Mouse (Mus musculus): ENCODE measurements around the gene Ermp1.

The Ermp1 gene

DNA sequence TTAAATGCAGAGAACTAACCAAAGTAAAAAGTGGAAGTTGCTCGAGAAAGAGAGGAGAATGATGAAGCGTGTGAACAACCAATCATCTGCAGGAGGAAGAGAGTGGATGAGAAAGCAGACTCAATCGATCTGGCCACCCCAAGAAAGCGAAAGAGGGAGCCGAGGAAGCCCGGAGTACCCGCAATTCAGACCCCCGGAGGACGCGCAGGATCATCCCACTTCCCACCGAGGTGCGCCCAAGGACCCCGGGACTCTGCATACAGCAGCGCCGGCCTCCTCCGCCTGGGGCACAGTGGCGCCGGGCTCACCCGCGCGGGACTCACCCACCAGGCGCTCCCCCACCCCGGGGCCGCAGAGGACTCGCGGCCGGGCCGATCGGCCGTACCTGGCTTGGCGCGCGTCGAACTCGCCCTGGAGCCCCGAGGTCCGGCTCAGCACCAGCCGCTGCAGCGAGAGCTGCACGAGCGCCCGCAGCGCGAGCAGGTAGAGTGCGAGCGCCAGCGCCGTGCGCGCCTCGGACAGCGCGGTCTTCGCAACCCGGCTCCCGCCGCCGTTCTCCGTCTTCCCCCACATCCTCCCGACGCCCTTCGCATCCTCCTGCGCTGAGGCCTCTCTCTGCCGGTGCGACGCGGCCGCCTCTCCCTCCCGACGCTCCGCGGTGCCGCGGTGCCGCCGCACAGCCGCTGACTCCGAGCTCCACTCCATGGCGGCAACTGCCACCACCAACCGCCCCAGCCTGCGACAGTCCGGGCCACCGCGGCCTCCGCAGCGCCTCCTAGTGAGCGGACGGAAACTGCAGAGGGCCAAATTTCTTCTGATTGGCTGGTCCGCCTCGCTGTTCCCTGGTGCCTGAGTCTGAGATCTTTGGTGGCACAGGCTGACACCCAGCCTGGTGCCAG lies at the start of gene Ermp1:
Gene Ermp1, minus strand, starts transcription at position 765 of the 899 bp plus-strand sequence.
- peak; percentile 99 to 100 for DNase-seq

DNA sequence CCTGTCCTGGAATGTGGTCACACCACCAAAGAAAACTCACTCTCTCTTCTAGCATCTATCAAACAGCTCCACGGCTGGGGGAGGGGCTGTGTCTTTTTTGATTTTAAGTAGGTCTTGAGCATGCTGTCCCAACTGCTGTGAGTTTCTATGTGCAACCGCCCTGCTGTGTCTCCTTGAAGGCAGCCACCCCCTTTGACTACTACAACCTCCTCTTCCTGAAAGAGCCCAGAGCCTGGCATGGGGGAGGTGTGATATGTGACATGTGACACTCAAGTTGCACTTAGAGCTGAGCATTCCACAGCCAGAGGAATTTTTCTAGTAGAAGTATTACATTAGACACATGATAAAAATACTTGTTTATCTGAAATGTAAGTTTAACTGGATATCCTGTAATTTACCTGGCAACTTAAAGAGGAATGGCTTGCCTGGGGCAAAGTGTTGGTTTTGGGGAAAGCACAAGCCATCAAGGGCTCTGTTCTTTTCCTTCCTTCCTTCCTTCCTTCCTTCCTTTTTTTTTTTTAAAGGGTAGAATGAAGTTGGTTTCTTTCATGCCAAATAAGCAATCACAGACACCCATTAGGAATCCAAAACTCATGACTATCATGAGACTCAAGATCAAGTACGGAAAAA lies 49.1 kb upstream of the Ermp1 start, which contains the start of gene Mlana:
Gene Mlana, plus strand, starts transcription at position 580 of the 630 bp plus-strand sequence.
- no peak for DNase-seq

DNA sequence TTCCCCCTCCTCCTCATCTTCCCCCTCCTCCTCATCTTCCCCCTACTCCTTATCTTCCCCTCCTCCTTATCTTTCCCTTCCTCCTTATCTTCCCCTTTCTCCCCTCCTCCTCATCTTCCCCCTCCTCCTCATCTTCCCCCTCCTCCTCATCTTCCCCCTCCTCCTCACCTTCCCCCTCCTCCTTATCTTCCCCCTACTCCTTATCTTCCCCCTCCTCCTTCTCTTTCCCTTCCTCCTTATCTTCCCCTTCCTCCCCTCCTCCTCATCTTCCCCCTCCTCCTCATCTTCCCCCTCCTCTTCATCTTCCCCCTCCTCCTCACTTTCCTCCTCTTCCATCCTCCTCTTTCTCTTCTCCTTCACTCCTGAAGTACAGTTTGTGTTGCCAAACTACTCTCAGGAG lies 48.6 kb upstream of the Ermp1 start:
- no peak for DNase-seq

DNA sequence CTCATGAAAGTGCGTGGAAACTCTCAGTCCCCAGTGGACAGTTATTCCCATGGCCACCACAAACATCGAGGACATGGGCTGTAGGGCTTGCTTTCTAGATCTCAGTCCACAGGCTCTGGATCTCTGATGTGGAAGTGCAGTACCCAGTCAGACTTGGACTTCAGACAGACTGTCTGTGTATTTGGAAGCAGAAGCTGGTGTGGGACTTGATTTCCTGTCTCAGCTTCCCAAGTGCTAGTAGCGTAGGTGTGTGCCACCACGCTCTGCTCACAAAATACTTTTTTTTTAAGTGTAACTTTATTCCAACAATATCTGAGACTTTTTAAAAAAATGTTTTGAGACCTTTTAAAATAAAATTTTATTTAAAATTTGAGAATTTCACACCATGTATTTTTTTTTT lies 48.1 kb upstream of the Ermp1 start:
- DNase-seq = no peak

DNA sequence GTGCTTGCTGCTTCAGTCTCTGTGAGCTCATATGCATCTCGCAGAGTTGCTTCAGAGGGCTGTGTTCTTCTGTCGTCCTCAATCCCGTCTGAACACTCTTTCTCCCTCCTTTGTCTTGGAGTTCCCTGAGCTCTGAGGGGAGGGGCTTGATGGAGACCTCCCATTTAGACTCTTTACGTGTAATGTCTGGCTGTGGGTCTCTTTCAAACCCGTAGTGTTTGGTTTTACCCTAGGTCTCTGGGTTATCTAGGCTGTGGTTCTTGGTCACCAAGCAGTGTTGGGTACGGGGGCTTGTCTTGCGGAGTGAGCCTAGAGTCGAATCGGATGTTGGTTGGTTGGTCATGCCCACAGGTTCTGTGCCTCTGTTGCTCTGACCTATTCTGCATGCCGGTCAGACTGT lies 46.9 kb upstream of the Ermp1 start:
- DNase-seq = no peak

DNA sequence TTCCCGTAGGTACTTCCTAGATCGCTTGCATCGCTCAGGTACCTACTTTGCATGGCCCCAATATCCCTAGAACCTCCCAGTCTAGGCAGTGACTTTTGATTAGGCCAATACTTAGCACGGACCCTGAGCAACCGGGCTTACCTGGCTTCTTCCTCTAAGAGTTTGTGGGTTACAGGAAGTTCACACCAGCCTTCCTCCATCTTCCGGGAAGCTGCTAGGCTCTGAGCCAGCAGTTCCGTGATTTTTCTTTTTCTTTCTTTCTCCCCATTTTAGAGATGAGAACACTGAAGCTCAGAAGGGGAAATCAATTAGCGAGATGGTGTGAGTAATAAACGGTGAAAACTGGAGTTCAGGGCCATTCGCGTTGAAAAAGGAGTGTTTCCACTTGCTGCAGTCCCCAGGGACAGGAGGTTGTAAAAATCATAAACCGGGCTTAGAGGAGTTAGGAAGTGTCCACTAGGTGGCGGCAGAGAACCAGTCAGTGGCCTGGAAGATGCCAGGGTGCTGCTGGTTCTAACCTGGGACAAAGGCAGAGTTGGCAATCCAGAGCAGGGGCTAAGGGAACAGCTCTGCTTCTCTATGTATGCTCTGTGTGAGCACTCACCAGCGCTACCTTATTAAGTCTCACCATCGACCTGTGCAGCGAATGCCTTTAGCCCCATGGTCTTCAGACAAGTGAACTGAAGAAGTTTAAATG lies 35.8 kb upstream of the Ermp1 start:
- peak; percentile 82 to 91 for DNase-seq

DNA sequence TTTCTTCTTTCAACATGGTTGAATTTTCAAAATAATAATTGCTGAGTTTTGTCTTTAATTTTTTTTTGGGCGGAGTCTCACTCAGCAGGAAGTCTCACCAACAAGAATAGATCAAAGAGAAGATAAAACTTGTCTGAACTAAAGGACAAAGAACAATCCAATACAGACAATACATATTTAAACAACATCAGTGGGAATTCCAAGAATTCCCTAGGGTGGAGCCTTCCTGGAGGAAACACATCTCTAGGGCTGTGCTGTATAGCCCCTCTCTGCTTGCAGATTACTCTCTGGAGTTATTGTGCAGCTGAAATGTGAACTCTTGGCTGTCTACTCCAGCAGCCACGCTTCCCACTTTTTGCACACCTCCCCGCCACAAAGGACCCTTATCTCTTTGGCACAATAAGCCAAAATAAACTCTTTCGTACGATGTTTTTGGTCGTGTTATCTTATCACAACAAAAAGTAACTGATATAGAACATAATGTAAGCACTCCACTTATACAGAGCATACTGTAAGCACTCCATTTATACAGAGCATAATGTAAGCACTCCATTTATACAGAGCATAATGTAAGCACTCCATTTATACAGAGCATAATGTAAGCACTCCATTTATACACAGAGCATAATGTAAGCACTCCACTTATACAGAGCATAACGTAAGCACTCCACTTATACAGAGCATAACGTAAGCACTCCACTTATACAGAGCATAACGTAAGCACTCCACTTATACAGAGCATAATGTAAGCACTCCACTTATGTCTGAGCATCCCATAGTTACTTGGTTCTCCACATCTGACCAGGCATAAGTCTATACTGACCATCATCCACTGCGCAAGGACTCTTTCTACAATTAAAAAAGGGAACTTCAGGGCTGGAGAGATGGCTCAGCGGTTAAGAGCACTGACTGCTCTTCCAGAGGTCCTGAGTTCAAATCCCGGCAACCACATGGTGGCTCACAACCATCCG lies 32.3 kb upstream of the Ermp1 start:
- DNase-seq = no peak

DNA sequence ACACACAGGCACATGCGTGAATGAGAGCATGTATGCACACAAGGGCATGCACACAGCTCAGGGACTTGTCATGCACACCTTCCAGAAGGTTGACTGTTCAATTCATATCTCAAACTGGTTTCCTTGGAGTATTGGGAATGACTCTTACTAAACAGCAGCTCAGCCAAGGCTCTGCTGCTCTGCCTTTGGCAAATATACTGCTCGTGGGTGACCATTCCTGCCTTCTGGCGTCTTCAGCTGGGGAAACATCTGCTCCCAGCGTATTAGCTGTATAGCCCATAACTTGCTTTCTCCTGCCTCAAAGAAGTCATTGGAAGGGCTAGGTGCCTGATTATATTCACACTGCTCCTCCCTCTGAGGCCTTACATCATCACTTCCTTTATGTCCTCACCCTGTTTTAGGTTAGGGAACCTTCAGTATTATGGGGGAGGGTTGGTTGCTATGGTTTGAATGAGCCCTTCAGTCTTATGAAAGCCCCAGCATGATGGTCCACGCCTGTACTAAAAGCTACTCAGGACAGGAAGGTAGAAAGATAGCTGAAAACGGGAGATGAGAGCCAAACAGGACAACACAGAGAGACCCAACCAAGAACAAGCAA lies 30.1 kb upstream of the Ermp1 start:
- no peak for DNase-seq

DNA sequence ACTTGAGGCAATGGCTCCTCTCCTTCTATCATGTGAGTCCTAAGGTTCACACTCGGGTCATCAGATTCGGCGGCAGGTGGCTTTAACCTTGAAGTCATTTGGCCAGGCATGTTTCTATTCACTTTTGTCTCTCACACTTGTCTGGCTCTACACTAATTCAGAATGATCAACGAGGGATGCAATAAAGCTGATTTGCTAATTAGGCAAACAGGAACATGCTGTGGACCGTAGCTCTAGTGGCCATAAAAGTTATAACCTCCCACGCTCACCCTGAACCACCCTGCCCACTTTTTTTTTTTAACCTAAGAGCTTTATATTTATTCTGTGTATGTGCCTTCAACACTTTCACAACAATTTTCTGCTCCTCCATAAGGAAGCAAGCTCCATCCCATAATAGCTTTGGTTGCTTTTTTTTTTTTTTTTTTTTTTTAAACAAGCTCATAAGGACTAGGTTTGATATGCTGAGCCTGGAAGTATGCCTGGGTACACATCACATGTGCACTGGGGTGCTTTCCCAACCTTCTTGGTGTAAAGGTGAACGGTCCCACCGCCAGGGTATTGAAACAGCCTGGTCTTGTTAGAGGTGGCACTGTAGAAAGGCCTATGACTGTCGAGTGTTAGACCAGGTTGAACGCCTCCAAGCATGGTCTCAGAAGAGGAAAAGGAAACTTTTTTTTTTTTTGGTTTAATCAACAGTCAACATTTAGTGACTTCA lies 28.4 kb upstream of the Ermp1 start:
- DNase-seq = no peak

DNA sequence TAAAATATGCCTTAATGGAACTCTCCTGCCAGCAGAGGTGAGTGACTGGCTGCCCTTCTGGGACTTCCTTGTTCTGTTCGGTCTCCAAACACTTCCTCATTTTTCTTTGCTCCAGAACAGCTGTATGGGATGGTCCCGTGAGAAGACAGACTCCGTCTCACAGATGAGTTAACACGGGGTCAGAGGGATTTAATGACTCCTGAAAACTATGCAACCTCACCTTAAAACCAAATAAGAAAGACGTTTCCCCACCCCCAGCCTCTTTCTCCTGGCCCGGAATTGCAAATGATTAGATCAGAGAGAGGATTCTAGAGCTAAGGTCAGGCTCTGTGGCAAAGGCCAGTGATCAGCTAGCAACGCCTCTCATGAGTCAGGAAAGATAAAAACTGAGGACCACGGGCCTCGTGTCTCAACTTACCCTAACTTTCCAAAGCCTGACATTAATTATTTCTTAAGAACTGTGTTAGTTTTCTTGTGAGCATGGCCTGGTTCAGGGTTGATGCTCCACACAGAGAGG lies 27.4 kb upstream of the Ermp1 start:
- no peak for DNase-seq

DNA sequence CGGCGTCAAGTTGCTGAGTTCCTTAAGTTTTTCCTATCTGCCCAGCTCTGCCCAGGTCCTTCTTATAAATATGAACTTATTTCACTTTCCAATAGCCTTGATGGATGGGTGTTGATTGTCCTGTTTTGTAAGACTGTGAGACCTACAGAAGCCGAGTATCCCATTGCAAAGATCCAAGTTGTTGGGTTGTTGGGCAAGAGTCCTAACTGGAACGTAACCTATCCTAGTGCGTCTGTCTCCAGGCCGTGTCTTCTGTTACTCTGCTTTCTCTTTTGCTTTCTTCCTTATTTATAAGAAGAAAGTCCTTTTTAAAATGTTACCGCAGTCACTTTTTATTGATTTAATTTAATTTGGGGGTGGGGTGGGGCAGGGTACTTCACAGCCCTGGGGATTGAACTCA lies 26.7 kb upstream of the Ermp1 start:
- DNase-seq = no peak

DNA sequence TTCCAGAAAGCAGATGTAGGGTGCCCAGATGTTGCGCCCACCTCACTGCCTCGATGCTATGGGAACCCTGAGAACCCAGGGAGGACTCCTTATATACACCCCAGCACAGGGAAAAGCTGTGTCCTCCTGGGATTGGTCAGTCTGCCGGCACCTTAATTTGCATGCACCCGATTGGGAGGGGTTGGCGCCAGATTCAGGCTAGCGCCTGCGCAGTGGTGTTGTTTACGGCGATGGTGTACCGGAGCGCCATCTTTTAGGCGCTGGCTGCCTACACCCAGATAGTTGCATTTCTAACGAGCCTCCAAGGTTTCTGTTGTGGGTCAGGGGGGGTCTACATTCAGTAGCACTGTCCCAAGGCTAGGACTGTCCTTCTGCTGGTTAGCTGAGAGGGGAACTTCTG lies 24.4 kb upstream of the Ermp1 start:
- DNase-seq = no peak

DNA sequence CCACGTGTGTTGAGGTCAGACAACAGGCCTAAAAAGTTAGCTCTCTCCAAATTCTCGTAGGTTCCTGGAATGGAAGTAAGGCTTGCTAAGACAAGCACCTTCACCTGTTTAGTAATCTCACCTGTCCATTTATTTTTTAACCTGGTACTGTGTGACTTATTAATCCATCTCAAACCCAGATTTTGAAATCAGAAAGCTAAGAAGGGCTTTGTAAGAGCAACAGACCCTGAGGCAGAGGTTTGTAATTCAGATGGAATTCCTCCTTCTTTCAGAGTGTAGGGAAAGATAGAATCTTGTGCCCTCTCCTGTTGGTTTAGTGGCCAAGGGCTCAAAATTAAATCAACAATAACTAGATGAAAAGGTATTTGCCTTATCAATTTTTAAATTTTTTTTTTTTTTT lies 22.9 kb upstream of the Ermp1 start:
- DNase-seq = no peak

DNA sequence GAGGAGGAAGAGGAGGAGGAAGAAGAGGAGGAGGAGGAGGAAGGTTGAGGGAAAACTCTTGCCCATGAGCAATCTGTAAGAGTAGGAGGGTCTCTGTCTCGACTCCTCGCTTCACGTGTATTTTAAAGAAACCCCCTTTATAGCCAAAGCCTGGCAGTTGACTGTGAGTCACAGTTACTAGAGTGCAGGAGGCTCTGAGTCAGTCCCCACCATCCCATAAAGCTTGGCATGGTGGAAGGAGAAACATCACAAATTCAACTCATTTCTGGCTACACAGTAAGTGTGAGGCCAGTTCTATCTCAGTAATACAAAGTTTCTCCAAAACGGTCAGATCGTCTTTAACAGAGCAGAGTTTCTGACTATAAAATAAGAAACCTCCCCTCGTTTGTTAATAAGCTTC lies 22.0 kb upstream of the Ermp1 start:
- no peak for DNase-seq

DNA sequence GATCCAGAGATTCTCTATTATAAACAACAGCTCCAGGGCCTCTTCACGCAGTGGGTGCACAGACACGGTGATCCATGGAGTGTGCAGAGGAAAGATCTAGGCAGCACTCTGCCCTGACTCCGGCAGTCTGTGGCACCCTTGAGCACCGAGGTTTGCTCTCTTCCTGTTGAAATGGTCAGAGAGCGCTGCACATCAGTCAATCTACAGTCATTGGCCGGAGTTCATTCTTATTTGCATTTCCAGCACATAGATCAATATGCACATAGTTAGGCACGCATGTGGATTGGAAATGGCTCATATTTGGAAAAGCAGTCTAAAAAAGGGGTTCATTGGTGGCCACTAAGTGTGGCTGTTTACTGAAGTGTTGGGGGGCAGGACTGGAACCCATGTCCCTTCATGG lies 19.9 kb upstream of the Ermp1 start:
- no peak for DNase-seq

DNA sequence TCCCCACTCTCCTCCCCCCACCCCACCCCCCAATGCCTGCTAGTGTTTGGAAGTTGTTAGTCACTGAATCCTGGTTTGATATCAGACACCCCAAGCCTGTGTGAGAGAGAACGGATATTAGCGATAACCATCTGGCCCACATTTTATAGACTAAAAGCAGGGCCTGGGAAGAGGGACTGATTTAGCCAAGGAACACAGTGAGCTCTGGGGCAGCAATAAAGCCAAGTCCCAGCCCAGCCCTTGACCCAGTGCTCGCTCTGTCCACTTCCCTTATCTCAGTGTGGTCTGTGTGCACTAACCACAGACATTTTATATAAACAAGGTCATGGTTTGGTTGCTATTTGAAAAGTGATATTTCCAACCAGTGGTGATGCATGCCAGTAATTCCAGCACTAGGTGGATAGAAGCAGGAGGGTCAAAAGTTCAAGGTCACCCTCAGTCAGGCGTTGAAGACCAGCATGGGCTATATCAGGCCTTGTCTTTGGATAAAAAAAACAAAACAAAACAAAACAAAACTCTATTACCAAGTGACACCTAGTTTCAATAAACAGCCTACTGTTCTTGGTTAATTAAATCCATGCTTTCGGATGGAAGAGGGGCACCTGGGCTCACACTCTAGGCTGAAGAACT lies 18.9 kb upstream of the Ermp1 start:
- no peak for DNase-seq

DNA sequence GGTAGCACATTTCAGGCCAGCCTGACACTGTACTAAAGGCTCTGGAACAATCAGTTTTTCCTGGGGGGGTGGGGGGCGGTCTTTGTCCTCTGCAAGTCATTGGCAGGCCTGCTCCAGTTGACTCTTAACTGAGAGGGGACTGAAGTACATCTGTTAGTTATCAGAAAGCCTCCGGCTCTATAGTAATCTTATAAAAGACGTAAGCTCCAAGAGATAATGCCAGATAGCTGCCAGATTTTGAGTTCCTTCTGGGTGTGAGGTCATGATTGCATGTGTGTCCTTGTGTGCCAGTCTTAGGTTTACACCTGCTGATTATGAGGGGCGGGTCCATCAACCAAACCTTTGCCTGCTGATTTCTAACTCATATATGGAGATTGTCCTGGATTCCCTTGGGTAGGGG lies 17.9 kb upstream of the Ermp1 start:
- no peak for DNase-seq

DNA sequence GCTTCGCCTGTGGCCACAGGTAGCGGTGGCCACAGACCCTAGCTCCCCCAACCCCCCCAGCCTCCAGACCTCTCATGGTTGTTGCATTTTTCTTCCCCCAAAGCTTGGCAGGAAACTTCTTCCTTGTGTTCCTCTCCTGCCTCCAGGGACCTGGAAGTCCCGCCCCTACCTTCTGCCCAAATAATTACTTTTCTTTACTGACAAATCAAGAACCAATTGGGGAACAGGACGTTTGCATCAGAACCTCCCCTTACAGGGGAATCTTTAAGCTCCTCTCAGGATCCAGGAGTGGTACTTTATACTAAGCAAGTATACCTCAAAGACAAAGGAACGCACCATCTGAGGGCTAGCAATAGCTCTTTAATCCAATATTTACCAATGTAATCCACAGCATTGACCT lies 16.7 kb upstream of the Ermp1 start:
- DNase-seq = no peak

DNA sequence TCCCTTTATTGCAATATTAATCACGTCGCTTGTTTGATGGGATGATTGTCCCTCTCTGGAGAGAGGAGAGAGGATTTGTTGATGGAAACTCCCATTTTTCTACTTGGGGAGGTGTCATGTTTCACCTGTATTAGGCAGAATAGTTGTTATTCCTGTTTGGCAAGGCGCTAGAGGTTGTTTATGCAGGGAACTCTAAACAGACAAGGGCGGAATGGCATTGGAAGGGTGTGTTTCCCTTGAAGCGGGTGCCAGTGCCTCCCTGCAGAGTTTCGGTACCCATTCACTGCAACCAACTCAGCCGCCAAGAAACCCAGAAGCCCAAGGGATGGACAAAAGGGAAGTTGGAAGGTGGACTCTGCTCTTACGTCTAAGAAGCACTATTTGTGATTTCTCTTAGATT lies 15.6 kb upstream of the Ermp1 start:
- DNase-seq = no peak

DNA sequence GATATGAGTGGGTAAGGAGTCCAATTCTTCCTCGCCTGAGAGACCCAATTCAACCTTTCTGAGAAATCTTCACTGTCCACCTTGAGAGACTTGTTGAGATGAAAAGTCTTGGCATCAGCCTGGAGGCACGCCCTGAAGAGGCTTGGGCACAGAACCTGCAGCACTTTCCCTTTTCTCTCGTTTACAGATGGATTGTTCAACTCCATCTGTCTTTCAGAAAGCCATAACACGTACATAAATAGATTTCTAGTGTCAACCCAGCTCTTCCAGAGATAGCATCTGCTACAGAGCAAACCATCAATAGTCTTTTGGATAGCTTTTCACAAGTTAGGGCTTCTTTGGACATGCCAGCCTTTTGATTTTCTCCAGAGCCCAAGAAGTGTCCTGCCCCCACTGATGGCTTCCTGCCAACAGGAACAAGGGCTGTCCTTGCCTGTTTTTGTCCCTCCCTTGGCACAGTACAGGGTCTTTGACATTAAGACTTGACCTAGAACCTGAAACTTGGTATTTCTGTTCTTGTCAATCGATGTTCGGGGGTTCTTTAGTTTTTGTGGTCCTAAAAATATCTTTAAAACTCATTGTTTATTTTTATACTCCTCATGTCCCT lies 13.9 kb upstream of the Ermp1 start:
- no peak for DNase-seq
